Mouse (Mus musculus): ENCODE measurements around the gene Gzf1. TPM values are rescaled to one million over a fixed set of nuclear protein-coding genes. Genes with fewer than 3 reads are reported as not detected.
A peak's percentile ranks its signal among the peaks of the same experiment; 100 is the strongest.

Gene Gzf1
- polyA plus RNA-seq, 1 experiment from 2014 or later = 16.7 TPM

DNA sequence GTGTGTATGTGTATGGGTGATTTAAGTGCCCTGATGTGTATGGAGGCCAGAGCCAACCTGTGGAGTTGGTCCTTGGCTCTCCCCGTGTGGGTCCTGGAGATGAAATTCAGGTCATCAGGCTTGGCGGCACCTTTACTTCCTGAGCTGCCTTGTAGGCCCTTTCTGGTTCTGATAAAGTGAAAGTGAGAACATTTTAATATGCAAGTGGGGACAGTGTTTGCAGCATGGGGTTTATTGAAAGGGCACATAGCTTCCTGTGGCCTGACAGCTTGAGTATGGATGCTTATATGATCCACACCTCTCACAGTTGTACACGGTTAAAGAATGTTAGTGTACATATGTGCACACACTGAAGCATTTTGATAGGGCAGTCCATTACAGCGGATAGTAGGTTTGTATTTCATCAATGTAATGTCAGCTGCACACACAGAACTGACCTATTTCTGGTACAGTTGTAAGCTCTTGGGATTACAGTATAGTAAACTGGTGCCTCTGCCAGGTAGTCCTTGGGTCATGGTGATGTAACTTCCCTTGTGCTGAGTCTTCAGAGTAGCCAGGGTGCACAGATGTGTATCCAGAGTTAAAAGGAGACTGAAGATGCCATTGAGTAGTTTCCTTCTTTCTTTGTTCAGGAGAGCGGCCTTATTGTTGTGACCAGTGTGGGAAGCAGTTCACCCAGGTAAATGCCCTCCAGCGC lies 8.8 kb downstream of the Gzf1 start:
- peaks cover 85% of the 10 kb centered on the region for H3K36me3 ChIP-seq (ENCODE audit: control insufficient read depth, insufficient read depth, low read length)
- ATAC-seq (ENCODE audit: low FRiP score, low TSS enrichment) = no peak
- DNase-seq = no peak
- H3K9me3 ChIP-seq (ENCODE audit: control insufficient read depth, low read length) = no peaks in the 10 kb centered on the region
- H3K4me1 ChIP-seq (ENCODE audit: control insufficient read depth, insufficient read depth, low read length) = no peaks in the 10 kb centered on the region
- 98% methylated on average over 6 of the region's 6 CpGs for WGBS
- H3K27ac ChIP-seq (replicated peaks; ENCODE audit: low read depth, low read length) = no peak overlapping the region
- H3K9ac ChIP-seq (replicated peaks; ENCODE audit: low read length) = no peak overlapping the region
- no peak overlapping the region for H3K4me2 ChIP-seq (ENCODE audit: low read length)
- no peaks in the 10 kb centered on the region for H3K27me3 ChIP-seq (ENCODE audit: control insufficient read depth, insufficient read depth, low read length)
- H3K4me3 ChIP-seq (replicated peaks; ENCODE audit: low read depth, low read length) = no peak overlapping the region

DNA sequence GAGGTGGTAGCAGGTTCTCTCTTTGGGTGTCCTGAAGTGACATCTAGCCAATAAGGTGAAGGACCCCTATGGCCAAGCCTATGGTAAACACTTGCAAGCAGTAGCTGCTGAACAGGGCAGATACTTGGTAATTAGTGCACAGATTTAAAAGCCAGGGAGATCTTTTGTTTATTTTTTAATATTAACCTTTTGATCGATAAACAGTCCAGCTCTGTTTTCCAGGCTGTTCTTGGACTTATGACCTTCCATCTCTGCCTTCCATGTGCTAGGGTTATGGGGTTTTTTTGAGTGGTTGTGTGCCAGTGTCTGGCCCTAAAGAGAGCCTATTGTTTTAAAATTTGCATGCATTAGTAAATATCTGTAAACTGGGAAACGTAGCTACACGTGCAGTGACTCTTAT lies 9.5 kb downstream of the Gzf1 start:
- ATAC-seq (ENCODE audit: low FRiP score, low TSS enrichment) (no peak), DNase-seq (no peak)
- Histone ChIP-seq H3K4me2 (ENCODE audit: low read length) (no peak overlapping the region), H3K9me3 (ENCODE audit: control insufficient read depth, low read length) (no peaks in the 10 kb centered on the region), H3K36me3 (ENCODE audit: control insufficient read depth, insufficient read depth, low read length) (peaks cover 85% of the 10 kb centered on the region), H3K27ac (replicated peaks; ENCODE audit: low read depth, low read length) (no peak overlapping the region), H3K4me3 (replicated peaks; ENCODE audit: low read depth, low read length) (no peak overlapping the region), H3K4me1 (ENCODE audit: control insufficient read depth, insufficient read depth, low read length) (no peaks in the 10 kb centered on the region), H3K27me3 (ENCODE audit: control insufficient read depth, insufficient read depth, low read length) (no peaks in the 10 kb centered on the region), H3K9ac (replicated peaks; ENCODE audit: low read length) (no peak overlapping the region)
- WGBS = 96% methylated on average over 3 of the region's 3 CpGs

DNA sequence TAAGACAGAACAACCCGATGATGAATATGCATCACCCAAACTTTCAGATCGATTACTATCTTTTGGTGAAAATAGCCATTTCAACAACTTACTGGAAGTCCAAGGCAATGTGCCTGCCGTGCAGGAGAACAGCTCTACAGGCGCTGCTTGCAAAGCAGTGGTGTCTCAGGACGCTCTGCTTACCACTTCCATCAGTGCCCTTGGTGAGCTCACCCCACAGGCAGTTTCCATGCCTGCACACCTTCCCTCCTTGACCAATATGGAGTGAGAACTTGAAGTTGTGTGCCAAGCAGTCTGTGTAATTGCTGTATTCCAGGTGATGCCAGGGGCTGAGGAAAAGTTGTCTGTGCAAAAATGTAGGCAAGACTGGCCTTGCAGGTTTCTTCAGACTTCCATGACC lies 10.0 kb downstream of the Gzf1 start:
- Histone ChIP-seq H3K4me2 (ENCODE audit: low read length) (no peak overlapping the region), H3K27ac (replicated peaks; ENCODE audit: low read depth, low read length) (no peak overlapping the region), H3K36me3 (ENCODE audit: control insufficient read depth, insufficient read depth, low read length) (peaks cover 84% of the 10 kb centered on the region), H3K9me3 (ENCODE audit: control insufficient read depth, low read length) (no peaks in the 10 kb centered on the region), H3K27me3 (ENCODE audit: control insufficient read depth, insufficient read depth, low read length) (no peaks in the 10 kb centered on the region), H3K4me1 (ENCODE audit: control insufficient read depth, insufficient read depth, low read length) (no peaks in the 10 kb centered on the region), H3K4me3 (replicated peaks; ENCODE audit: low read depth, low read length) (no peak overlapping the region), H3K9ac (replicated peaks; ENCODE audit: low read length) (no peak overlapping the region)
- WGBS = 95% methylated on average over 5 of the region's 5 CpGs
- ATAC-seq (ENCODE audit: low FRiP score, low TSS enrichment) (no peak), DNase-seq (no peak)

DNA sequence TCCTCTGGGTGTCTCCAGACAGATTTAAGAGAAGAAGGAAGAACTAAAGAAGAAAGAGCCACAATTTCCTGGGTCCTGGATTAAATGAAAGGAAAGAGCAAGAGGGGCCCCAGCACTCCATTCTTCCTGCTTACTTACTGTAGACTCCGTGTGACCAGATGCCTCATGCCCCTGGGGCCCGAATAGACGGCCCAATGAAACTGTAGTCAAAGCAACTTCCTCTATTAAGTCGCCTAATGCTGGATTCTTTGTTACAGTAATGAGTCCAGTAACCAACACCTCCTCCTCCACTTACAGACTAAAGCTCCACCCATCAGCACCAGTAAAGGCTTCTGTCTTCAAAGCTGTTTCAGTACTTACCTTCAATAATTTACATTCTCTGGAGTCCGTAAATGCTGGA lies 17.7 kb downstream of the Gzf1 start:
- Histone ChIP-seq H3K27me3 (ENCODE audit: control insufficient read depth, insufficient read depth, low read length) (no peaks in the 10 kb centered on the region), H3K4me3 (replicated peaks; ENCODE audit: low read depth, low read length) (no peak overlapping the region), H3K36me3 (ENCODE audit: control insufficient read depth, insufficient read depth, low read length) (peaks cover 66% of the 10 kb centered on the region), H3K4me1 (ENCODE audit: control insufficient read depth, insufficient read depth, low read length) (no peaks in the 10 kb centered on the region), H3K4me2 (ENCODE audit: low read length) (no peak overlapping the region), H3K9ac (replicated peaks; ENCODE audit: low read length) (no peak overlapping the region), H3K27ac (replicated peaks; ENCODE audit: low read depth, low read length) (no peak overlapping the region), H3K9me3 (ENCODE audit: control insufficient read depth, low read length) (no peaks in the 10 kb centered on the region)
- DNase-seq (no peak), ATAC-seq (ENCODE audit: low FRiP score, low TSS enrichment) (no peak)
- WGBS = 92% methylated on average over 5 of the region's 5 CpGs

DNA sequence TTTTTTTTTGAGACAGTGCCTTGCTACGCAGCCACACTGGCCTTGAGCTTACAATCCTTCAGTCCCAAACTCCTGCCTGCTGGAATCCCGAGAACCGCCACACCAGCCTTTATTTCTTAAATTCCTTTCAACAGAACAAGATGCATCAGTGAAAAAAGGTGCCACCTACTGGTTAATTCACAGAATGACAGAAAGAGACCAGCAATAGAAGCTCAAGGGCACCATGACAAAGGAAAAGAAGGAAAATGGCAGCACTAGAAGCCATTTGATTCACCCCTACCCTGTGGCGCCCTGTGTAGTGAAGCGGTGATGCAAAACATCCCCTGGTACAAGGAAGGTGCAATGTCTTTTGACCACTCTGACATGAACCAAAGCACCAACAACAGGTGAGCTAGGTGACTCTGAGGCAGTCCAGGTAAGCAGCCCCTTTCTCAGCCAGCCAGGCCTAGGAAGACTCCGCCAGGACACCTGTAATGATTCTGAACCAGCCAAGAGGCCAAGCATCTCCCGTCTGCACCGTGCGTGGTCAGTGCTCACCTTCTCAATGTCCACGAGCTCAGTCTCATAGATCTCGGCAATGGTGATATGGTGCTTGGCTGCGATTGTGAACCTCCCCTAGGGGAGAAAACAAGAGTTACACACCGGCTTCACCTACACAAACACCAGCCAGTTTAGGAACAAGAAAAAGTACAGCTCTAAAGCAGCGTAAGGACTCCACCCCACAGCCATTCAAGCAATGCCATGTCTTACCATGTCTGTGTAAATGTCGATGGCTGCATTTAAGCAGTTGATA lies 25.8 kb downstream of the Gzf1 start:
- DNase-seq (peak; percentile 76), ATAC-seq (ENCODE audit: low FRiP score, low TSS enrichment) (no peak)
- Histone ChIP-seq H3K4me2 (ENCODE audit: low read length) (no peak overlapping the region), H3K4me1 (ENCODE audit: control insufficient read depth, insufficient read depth, low read length) (no peaks in the 10 kb centered on the region), H3K4me3 (replicated peaks; ENCODE audit: low read depth, low read length) (no peak overlapping the region), H3K27me3 (ENCODE audit: control insufficient read depth, insufficient read depth, low read length) (no peaks in the 10 kb centered on the region), H3K9me3 (ENCODE audit: control insufficient read depth, low read length) (no peaks in the 10 kb centered on the region), H3K9ac (replicated peaks; ENCODE audit: low read length) (no peak overlapping the region), H3K36me3 (ENCODE audit: control insufficient read depth, insufficient read depth, low read length) (peaks cover 27% of the 10 kb centered on the region), H3K27ac (replicated peaks; ENCODE audit: low read depth, low read length) (0 out of 2 replicates have a peak overlapping the region, but pooled peaks have one; percentile 9)
- 73% methylated on average over 15 of the region's 15 CpGs for WGBS

DNA sequence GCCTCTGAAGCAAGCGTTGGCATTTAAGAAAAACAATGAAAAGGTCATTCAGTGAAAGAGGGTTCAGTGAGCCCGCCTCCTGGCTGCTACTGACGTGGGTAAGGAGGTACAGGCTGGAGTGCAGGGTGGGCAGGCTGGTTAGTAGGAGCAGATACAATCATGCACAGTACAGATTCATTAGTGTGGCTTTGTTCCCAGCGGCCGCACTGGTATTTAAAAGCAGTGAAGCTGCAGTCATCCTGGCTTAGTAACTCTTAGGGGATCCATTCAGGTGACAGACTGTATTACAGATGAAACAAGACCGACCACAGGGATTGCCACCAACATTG lies 26.3 kb downstream of the Gzf1 start:
- DNase-seq = no peak
- H3K27me3 ChIP-seq (ENCODE audit: control insufficient read depth, insufficient read depth, low read length) = no peaks in the 10 kb centered on the region
- no peaks in the 10 kb centered on the region for H3K4me1 ChIP-seq (ENCODE audit: control insufficient read depth, insufficient read depth, low read length)
- no peak overlapping the region for H3K9ac ChIP-seq (replicated peaks; ENCODE audit: low read length)
- 58% methylated on average over 6 of the region's 6 CpGs for WGBS
- no peak overlapping the region for H3K4me2 ChIP-seq (ENCODE audit: low read length)
- H3K27ac ChIP-seq (replicated peaks; ENCODE audit: low read depth, low read length) = no peak overlapping the region
- no peak for ATAC-seq (ENCODE audit: low FRiP score, low TSS enrichment)
- peaks cover 33% of the 10 kb centered on the region for H3K36me3 ChIP-seq (ENCODE audit: control insufficient read depth, insufficient read depth, low read length)
- no peak overlapping the region for H3K4me3 ChIP-seq (replicated peaks; ENCODE audit: low read depth, low read length)
- H3K9me3 ChIP-seq (ENCODE audit: control insufficient read depth, low read length) = no peaks in the 10 kb centered on the region

DNA sequence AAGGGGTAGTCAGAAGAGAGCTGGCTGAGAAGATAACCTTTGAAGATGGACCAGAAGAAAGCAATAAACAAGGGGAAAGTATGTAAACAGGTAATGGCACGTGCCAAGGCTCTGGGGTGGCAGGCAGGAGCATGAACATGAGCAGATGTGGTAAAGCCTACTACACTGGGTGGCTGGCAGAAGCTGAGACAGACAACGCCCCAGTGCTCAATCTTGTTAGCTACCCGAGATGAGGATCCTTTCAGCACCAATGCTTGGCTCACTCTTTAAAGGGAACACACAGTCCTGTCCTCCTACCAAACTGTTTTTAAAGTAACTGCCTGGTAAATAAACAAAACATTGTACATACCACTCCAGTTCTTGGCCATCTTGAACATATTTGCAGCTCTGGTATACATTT lies 31.5 kb downstream of the Gzf1 start:
- peaks cover 22% of the 10 kb centered on the region for H3K36me3 ChIP-seq (ENCODE audit: control insufficient read depth, insufficient read depth, low read length)
- H3K27me3 ChIP-seq (ENCODE audit: control insufficient read depth, insufficient read depth, low read length) = no peaks in the 10 kb centered on the region
- no peak overlapping the region for H3K4me3 ChIP-seq (replicated peaks; ENCODE audit: low read depth, low read length)
- no peak for DNase-seq
- no peaks in the 10 kb centered on the region for H3K9me3 ChIP-seq (ENCODE audit: control insufficient read depth, low read length)
- H3K4me2 ChIP-seq (ENCODE audit: low read length) = no peak overlapping the region
- H3K9ac ChIP-seq (replicated peaks; ENCODE audit: low read length) = no peak overlapping the region
- H3K4me1 ChIP-seq (ENCODE audit: control insufficient read depth, insufficient read depth, low read length) = no peaks in the 10 kb centered on the region
- WGBS = 76% methylated on average over 3 of the region's 3 CpGs
- no peak overlapping the region for H3K27ac ChIP-seq (replicated peaks; ENCODE audit: low read depth, low read length)
- no peak for ATAC-seq (ENCODE audit: low FRiP score, low TSS enrichment)

DNA sequence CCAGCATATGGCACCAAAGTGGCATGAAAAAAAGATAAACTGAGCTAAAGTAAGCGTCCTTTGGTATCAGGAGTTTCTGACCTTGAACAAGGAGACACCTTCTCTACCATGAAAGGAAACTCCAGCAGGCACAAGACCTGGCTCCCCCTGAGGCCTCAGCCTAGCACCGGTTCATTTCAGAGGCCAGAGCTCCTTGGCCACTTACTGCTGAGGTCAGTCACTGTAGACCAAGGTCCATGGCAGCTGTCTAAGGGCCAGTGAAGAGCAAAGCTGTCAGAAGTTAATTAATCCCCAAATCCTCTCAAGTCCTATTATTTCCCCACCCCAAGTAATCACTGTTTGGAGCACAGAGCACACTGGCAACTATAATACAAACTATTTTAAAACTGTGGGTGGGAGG lies 36.2 kb downstream of the Gzf1 start:
- Histone ChIP-seq H3K27ac (replicated peaks; ENCODE audit: low read depth, low read length) (no peak overlapping the region), H3K36me3 (ENCODE audit: control insufficient read depth, insufficient read depth, low read length) (peaks cover 3% of the 10 kb centered on the region; the same call in 1 of the 2 replicates), H3K4me3 (replicated peaks; ENCODE audit: low read depth, low read length) (no peak overlapping the region), H3K9ac (replicated peaks; ENCODE audit: low read length) (no peak overlapping the region), H3K4me1 (ENCODE audit: control insufficient read depth, insufficient read depth, low read length) (no peaks in the 10 kb centered on the region), H3K4me2 (ENCODE audit: low read length) (no peak overlapping the region), H3K9me3 (ENCODE audit: control insufficient read depth, low read length) (no peaks in the 10 kb centered on the region), H3K27me3 (ENCODE audit: control insufficient read depth, insufficient read depth, low read length) (no peaks in the 10 kb centered on the region)
- WGBS = 67% methylated on average over 2 of the region's 2 CpGs
- ATAC-seq (ENCODE audit: low FRiP score, low TSS enrichment) (no peak), DNase-seq (no peak)

All from midbrain, embryonic 14.5 days (tissue).